In genomic region chr8:122984175-122984574, GRCm38 (mm10) we compare ENCODE assay signal across 18 mouse cellular contexts.
"Had no signal": no experiment of that assay in that cellular context is flagged by ENCODE, and none has a peak within 500 bp of the region (broad histone marks: within the 10 kb centered on the region; RNA-seq: fewer than 3 reads in every experiment).

No protein-coding gene starts in this region.

- H3K27me3 ChIP-seq: liver, embryonic 13.5 days; liver, embryonic 15.5 days; midbrain, embryonic 13.5 days; neural tube, embryonic 13.5 days; neural tube, embryonic 15.5 days; stomach, embryonic 15.5 days had no signal

- H3K36me3 ChIP-seq: liver, embryonic 13.5 days; liver, embryonic 15.5 days; midbrain, embryonic 10.5 days; midbrain, embryonic 13.5 days; neural tube, embryonic 13.5 days; neural tube, embryonic 15.5 days; stomach, embryonic 15.5 days had no signal

- H3K27ac ChIP-seq: liver, embryonic 13.5 days; liver, embryonic 15.5 days; midbrain, embryonic 10.5 days; midbrain, embryonic 13.5 days; neural tube, embryonic 13.5 days; neural tube, embryonic 15.5 days; stomach, embryonic 15.5 days had no signal

- H3K4me3 ChIP-seq: liver, embryonic 13.5 days; liver, embryonic 15.5 days; midbrain, embryonic 10.5 days; midbrain, embryonic 13.5 days; myocyte; neural tube, embryonic 13.5 days; neural tube, embryonic 15.5 days; stomach, embryonic 15.5 days had no signal

- H3K4me2 ChIP-seq: liver, embryonic 13.5 days; liver, embryonic 15.5 days; lung, embryonic 14.5 days; midbrain, embryonic 13.5 days; neural tube, embryonic 13.5 days; neural tube, embryonic 15.5 days; stomach, embryonic 15.5 days had no signal

- ATAC-seq: midbrain, embryonic 13.5 days; midbrain, embryonic 16.5 days had no signal

- H3K9me3 ChIP-seq: liver, embryonic 13.5 days; liver, embryonic 15.5 days; midbrain, embryonic 10.5 days; midbrain, embryonic 13.5 days; neural tube, embryonic 13.5 days; neural tube, embryonic 15.5 days; stomach, embryonic 15.5 days had no signal

- H3K9ac ChIP-seq: liver, embryonic 13.5 days; liver, embryonic 15.5 days; lung, embryonic 14.5 days; midbrain, embryonic 13.5 days; neural tube, embryonic 13.5 days; neural tube, embryonic 15.5 days; stomach, embryonic 15.5 days had no signal

- DNase-seq: liver, embryonic 13.5 days; lung, adult 18-20 months; lung, embryonic 14.5 days; lung, postnatal 10 days; lung, postnatal 4 days; retina, postnatal 1 day; right cerebral cortex, adult 18-20 months; right cerebral cortex, postnatal 25 days; right cerebral cortex, postnatal 4 days; spleen, adult 18-20 months had no signal
